Mouse (Mus musculus) neural tube, embryonic 14.5 days (tissue): ENCODE data around the gene Pak6. TPM values are rescaled to one million over a fixed set of nuclear protein-coding genes. Genes with fewer than 3 reads are reported as not detected.

Experiments used
- ATAC-seq: fragments of 200-750 bp; cut with Nextera tagmentation; 2 replicates; pipeline ENCODE4 v1.8.0; 2017; ENCODE audit warnings: low read depth, mild to moderate bottlenecking, moderate TSS enrichment, moderate library complexity
- H3K27ac ChIP-seq: fragments of 300-500 bp; sonication (generic); 2 replicates; pipeline ENCODE4 v1.5.1; 2014; ENCODE audit warnings: low read depth, mild to moderate bottlenecking, control low read depth, low read length, moderate library complexity, mixed read lengths
- H3K27me3 ChIP-seq: fragments of 300-500 bp; sonication (generic); 2 replicates; pipeline ENCODE4 v1.6.1; 2014; ENCODE audit warnings: low read length; ENCODE audit not compliant: control insufficient read depth, insufficient read depth
- H3K36me3 ChIP-seq: fragments of 300-500 bp; sonication (generic); 2 replicates; pipeline ENCODE4 v1.6.1; 2014; ENCODE audit warnings: low read length, mixed read lengths; ENCODE audit not compliant: control insufficient read depth, insufficient read depth
- H3K4me1 ChIP-seq: fragments of 300-500 bp; sonication (generic); 2 replicates; pipeline ENCODE4 v1.6.1; 2014; ENCODE audit warnings: low read length; ENCODE audit not compliant: control insufficient read depth, insufficient read depth
- H3K4me2 ChIP-seq: fragments of 300-500 bp; sonication (generic); 2 replicates; pipeline ENCODE4 v1.6.1; 2014; ENCODE audit warnings: mild to moderate bottlenecking, low read depth, low read length, control low read depth
- H3K4me3 ChIP-seq: fragments of 300-500 bp; sonication (generic); 2 replicates; pipeline ENCODE4 v1.5.1; 2014; ENCODE audit warnings: low read depth, low read length, control low read depth, mixed read lengths
- H3K9ac ChIP-seq: fragments of 300-500 bp; sonication (generic); replicated peaks from 2 replicates; pipeline ENCODE4 v1.6.1; 2014; ENCODE audit warnings: low read depth, mild to moderate bottlenecking, control low read depth, low read length, mixed read lengths
- H3K9me3 ChIP-seq: fragments of 300-500 bp; sonication (generic); 2 replicates; pipeline ENCODE4 v1.6.1; 2016; ENCODE audit warnings: low read length; ENCODE audit not compliant: control insufficient read depth
- WGBS: fragments of 180-500 bp; shearing (Covaris S2); extraction: QIAGEN DNeasy Blood & Tissue Kit; methylation state at CpG from one replicate; pipeline ENCODE4 v1.1.7; 2014; 5-methylcytosine and 5-hydroxymethylcytosine counted together
- polyA plus RNA-seq: library from polyadenylated mRNA; unstranded; fragments of >200 nt; fragmentation: Nextera tagmentation; extraction: Ambion mirVana; gene quantifications from 2 replicates; pipeline ENCODE4 v1.2.1, GENCODE M21; 2014

The Pak6 gene
- 29.4 and 39.1 TPM in 2 replicates for polyA plus RNA-seq

DNA sequence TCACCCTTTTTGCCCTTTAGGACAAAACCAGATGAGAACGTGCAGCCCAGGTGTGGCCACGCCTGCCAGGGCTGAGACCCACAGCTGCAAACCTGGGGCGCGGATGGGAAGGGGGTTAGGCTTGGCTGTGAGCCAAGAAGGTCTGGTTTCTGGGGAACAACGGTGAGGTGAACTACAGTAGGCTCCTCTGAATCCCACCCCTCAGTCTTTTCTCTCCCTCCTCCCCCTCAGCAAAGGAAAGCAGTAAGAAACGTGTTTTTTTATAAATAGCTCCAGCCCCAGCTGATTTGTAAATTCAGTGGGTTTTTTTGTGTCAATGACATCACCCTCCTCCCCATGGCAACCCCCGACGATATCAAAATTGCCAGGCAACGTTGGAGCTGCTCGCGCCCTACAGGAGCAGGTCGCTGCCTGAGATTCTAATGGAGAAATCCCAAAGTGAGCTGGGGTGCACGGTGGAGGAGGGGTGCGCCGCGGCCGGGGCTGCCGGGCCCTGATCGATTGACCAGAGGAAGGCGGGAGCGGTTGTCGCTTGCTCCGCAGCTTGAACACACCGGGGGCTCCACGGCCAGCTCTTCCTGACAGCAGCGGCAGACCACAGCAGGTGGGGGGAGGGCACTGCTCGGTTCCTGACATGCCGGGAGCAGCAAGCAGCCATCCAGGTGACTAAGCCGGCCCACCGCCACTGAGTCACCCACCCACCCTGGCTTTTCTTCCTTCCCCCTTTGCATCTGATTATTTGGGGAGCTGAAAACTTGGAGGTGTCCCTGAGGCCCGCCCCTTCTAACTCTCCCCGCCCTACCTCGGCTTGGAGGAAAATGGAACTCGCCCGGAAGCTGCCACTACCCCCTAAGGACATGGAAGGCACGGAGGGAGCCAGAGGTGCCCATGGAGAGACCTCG, at the start of gene Pak6:
Gene Pak6 (plus strand): TSS at position 402 of the 902 bp plus-strand sequence.
- peak within 1 kb of the TSS; percentile 77 for H3K4me2 ChIP-seq
- H3K4me1 ChIP-seq = peaks cover 13% of the 10 kb centered on the region
- peak; percentile 52 for ATAC-seq
- 2% methylated on average over 35 of the region's 37 CpGs for WGBS
- H3K27me3 ChIP-seq = peaks cover 3% of the 10 kb centered on the region
- peak within 1 kb of the TSS; percentile 52; the same call in 1 of the 2 replicates for H3K27ac ChIP-seq
- peak within 1 kb of the TSS; percentile 70 for H3K9ac ChIP-seq
- no peaks in the 10 kb centered on the region for H3K9me3 ChIP-seq
- H3K4me3 ChIP-seq = peak within 1 kb of the TSS; percentile 50
- H3K36me3 ChIP-seq = no peaks in the 10 kb centered on the region

DNA sequence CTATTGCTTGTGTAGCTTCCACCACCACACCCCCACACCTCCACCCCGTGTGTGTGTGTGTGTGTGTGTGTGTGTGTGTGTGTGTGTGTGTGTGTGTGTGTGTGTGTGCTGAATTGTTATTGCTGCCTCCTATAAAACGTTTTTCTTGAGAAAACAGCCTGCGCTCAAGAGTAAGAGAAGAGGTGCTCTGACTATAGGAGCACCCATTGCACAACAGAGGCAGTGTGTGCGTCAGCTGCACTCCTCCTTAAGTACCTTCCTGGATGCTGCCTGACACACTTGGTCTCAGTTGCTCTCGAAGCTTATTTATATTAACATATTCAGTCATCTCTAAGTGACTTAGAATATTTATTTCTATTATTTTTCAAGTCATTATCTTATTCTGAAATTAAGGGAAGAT, 45.1 kb upstream of the Pak6 start:
- Histone ChIP-seq H3K9me3 (no peaks in the 10 kb centered on the region), H3K4me2 (no peak overlapping the region), H3K36me3 (no peaks in the 10 kb centered on the region), H3K4me1 (no peaks in the 10 kb centered on the region), H3K27me3 (no peaks in the 10 kb centered on the region), H3K9ac (no peak overlapping the region), H3K4me3 (no peak overlapping the region), H3K27ac (no peak overlapping the region)
- 90% methylated on average over 5 of the region's 5 CpGs for WGBS
- ATAC-seq = no peak

DNA sequence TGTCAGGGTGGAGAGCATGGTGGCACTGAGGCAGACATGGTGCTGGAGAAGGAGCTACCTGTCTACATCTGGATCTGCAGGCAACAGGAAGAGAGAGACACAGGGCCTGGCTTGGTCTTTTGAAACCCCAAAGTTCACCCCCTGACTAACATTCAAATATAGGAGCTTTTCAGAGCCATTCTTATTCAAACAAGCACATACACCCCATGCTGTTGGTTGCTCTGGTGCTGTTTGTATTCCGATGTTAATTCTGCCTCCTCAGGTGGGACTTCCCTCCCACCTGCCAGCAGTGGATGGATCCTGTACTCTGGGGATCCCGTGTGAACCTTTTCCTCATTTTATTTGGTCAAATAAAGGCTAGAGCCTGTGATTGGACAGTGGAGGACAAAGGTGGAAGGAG, 43.0 kb upstream of the Pak6 start:
- Histone ChIP-seq H3K36me3 (no peaks in the 10 kb centered on the region), H3K27ac (no peak overlapping the region), H3K9ac (no peak overlapping the region), H3K4me2 (no peak overlapping the region), H3K4me3 (no peak overlapping the region), H3K4me1 (no peaks in the 10 kb centered on the region), H3K9me3 (no peaks in the 10 kb centered on the region), H3K27me3 (no peaks in the 10 kb centered on the region)
- no peak for ATAC-seq
- WGBS = 65% methylated on average over 2 of the region's 2 CpGs

DNA sequence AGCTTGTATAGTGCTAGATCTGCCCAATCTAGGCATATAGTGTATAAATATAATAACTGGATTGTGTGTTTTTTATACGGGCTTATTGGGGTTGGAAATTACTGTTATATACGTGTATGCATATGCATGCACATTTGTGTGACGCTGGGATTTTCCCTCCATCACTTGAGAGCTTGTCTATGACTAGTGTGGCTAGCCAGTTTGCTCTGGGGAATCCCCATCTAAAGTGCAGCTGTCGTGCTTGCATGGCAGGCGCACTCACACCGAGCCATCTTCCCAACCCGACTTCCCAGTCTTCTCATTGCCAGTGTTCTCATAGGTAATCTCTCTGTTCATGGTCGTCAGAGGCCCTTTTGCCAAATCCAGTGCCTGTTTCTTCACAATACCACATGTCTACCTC, 42.5 kb upstream of the Pak6 start:
- Histone ChIP-seq H3K9ac (no peak overlapping the region), H3K4me3 (no peak overlapping the region), H3K9me3 (no peaks in the 10 kb centered on the region), H3K27me3 (no peaks in the 10 kb centered on the region), H3K36me3 (no peaks in the 10 kb centered on the region), H3K4me1 (no peaks in the 10 kb centered on the region), H3K27ac (no peak overlapping the region), H3K4me2 (no peak overlapping the region)
- ATAC-seq = no peak
- WGBS = 82% methylated on average over 8 of the region's 8 CpGs

DNA sequence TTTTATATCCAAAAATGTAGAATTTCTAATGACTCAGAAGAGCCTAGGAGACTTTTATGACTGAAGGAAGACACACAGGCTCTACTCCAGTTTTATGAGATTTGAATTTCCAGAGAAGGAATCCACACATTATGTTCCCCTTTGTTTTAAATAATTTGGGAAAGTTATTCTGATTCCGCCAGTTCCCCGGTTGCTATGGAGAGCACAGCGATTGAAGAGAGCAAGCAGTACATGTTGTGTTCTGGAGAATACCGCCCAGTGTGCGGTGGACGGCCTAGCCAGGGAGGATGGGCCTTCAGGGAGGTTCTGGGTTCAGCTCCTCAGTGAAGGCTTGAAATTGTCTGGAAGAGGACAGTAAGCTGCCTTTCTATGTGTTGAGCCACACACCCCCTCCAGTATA, 33.8 kb upstream of the Pak6 start:
- Histone ChIP-seq H3K27ac (no peak overlapping the region), H3K4me3 (no peak overlapping the region), H3K4me2 (no peak overlapping the region), H3K9me3 (no peaks in the 10 kb centered on the region), H3K27me3 (no peaks in the 10 kb centered on the region), H3K36me3 (peaks cover 5% of the 10 kb centered on the region), H3K9ac (no peak overlapping the region), H3K4me1 (no peaks in the 10 kb centered on the region)
- no peak for ATAC-seq
- 89% methylated on average over 6 of the region's 6 CpGs for WGBS

DNA sequence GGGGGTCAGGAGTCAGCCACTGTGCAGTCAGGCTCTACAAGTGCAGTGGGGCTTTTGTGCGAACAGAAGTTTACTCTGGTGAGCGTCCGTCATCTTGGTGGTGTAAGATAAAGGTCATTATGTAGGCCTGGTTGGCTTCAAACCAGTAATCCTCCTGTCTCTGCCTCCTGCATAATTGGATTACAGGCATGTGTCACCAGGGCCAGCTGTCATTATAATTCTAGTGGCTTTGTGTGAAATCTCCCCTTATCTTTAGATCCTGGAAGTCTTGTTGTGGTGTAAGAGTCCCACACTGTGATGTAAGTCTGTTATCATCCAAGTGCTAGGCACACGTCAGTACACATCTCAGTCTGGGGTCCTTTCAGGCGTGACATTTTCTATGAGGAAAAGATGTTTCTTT, 29.7 kb upstream of the Pak6 start:
- Histone ChIP-seq H3K4me2 (no peak overlapping the region), H3K27ac (no peak overlapping the region), H3K36me3 (peaks cover 5% of the 10 kb centered on the region), H3K4me3 (no peak overlapping the region), H3K4me1 (no peaks in the 10 kb centered on the region), H3K9ac (no peak overlapping the region), H3K27me3 (no peaks in the 10 kb centered on the region), H3K9me3 (no peaks in the 10 kb centered on the region)
- no peak for ATAC-seq
- WGBS = 84% methylated on average over 5 of the region's 5 CpGs

DNA sequence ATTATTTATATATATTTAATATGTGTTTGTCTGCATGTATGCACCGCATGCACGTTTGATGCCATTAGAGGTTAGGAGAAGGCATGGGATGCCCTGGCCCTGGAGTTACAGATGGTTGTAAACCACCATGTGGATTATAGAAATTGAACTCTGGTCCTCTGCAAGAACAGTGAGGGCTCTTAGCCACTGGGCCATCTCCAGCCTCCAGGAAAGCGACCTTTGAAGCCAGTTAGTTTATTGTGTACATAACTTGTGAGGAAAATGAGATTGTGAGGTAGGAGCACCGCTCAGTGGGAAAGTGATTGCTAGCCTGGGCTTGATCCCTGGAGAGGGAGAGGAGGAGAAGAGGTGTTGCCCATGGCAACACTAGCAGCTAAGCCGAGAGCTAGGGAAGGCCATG, 25.8 kb upstream of the Pak6 start:
- no peak for ATAC-seq
- WGBS = 83% methylated on average over 5 of the region's 5 CpGs

DNA sequence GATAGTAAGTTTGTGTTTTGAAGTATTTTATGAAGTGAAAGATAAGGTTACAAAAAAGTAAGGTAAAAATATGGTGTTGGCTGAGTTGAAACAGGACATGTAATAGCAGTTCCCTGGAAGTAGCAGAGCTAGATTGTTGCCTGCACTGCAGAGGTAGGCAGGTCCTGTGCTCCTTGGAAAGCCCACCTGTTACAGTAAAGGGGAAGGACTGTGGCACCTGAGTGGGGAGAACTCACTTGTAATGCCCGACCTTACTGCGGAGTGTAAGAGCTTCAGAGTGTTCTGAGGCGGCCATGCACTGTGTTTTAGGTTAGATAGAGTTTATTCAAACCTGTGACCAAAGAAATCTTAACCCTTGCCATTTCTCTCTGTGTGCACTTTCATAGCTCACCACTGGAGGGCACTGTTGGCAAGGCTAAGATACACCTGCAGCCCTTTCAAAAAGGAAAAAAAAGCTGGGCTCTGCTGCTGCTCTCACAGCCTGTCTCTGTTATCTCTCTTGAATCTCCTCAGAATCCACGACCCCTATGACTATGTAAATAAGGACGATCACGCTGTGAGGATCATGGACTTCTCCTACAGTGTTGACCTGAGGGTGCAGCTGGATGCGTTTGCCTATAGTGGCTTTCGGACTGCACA, 25.1 kb upstream of the Pak6 start:
- H3K9ac ChIP-seq = no peak overlapping the region
- no peak overlapping the region for H3K4me2 ChIP-seq

More for the DNA sequence above, 25.8 kb upstream of the Pak6 start:
- Histone ChIP-seq H3K4me1 (no peaks in the 10 kb centered on the region), H3K27ac (no peak overlapping the region), H3K36me3 (no peaks in the 10 kb centered on the region; the same call in 1 of the 2 replicates), H3K4me3 (no peak overlapping the region), H3K9me3 (no peaks in the 10 kb centered on the region), H3K9ac (no peak overlapping the region), H3K4me2 (no peak overlapping the region), H3K27me3 (no peaks in the 10 kb centered on the region)

DNA sequence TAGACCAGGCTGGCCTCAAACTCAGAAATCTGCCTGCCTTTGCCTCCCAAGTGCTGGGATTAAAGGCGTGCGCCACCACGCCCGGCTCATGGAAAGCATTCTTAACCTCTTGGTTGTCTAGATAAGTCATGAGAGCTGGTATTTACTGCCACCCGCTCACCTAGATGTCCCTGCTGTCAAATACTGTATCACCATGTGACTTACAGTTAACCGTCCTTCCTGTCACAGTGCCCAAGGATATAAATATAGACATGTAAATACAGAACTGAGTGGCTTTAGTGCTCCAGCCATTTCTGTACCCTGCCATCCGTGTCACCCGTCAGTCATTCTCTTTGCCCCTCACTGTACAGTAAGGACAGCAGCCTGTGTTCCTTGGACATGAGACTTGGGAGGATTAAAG, 24.4 kb upstream of the Pak6 start:
- Histone ChIP-seq H3K27me3 (no peaks in the 10 kb centered on the region), H3K27ac (no peak overlapping the region), H3K9ac (no peak overlapping the region), H3K36me3 (no peaks in the 10 kb centered on the region), H3K4me3 (no peak overlapping the region), H3K4me2 (no peak overlapping the region), H3K4me1 (no peaks in the 10 kb centered on the region), H3K9me3 (no peaks in the 10 kb centered on the region)
- WGBS = 95% methylated on average over 8 of the region's 8 CpGs
- peak; percentile 17; the same call in 1 of the 2 replicates for ATAC-seq

More for the DNA sequence above, 25.1 kb upstream of the Pak6 start:
- Histone ChIP-seq H3K27ac (no peak overlapping the region), H3K4me3 (no peak overlapping the region), H3K9me3 (no peaks in the 10 kb centered on the region), H3K27me3 (no peaks in the 10 kb centered on the region), H3K36me3 (no peaks in the 10 kb centered on the region; the same call in 1 of the 2 replicates), H3K4me1 (no peaks in the 10 kb centered on the region)
- 51% methylated on average over 8 of the region's 8 CpGs for WGBS
- ATAC-seq = peak; percentile 80
